7 mouse cellular contexts compared by ENCODE assay signal in the genomic region with DNA sequence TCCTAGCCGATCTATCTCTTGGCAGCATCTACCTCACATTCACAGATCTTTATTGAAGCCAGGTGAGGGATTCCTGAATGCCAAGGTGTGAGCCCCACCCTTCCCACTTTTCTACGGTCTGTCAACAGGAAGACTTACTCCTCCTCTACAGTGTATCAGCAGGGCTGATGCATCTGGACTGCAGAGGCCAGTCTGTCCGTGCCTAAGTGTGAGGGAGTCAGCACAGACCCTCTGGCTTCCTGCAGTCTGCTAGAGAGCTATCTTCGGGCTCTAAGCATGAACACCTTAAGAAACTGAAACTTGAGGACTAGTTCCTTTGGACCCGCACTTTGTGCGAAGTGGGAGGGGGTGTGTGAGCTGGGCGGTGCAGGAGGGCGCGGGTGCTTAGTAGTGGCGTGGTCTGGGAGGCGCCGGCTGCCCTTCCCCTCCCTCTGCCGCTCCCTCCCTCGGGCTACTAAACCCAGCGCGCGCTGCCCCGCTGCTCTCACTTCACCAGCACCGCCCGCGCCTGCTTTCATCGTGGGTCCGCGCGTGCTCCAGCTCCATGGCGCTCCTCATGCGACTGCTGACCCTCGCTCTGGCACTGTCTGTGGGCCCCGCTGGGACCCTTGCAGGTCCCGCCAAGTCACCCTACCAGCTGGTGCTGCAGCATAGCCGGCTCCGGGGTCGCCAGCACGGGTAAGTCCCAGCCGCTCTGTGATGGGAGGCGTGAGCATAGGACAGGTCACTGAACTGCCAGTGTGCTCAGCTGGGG. TPM values are rescaled to one million over a fixed set of nuclear protein-coding genes. Genes with fewer than 3 reads are reported as not detected.
DNase-seq lines count a peak whose midpoint lies in the region; ATAC-seq and TF ChIP-seq lines count a peak whose summit lies in the region.

A gene (plus strand): TSS at position 421 of the 754 bp plus-strand sequence.

- TF ChIP-seq CTCF in small intestine, adult 2 months (IDR thresholded peaks at IDR 0.05; ENCODE audit: extremely low read depth, insufficient read length, insufficient replicate concordance, low read depth, low read length): no peak

- H3K27ac ChIP-seq in heart, embryonic 16.5 days (ENCODE audit: low read length): no peak within 1 kb of the TSS
- H3K27ac ChIP-seq in macrophage: peak within 1 kb of the TSS; percentile 96
- H3K27ac ChIP-seq in small intestine, adult 2 months (ENCODE audit: insufficient read depth, low read depth, low read length): peak within 1 kb of the TSS; percentile 79

- peak; percentile 42; the same call in 1 of the 2 replicates for TF ChIP-seq POLR2A in small intestine, adult 2 months (IDR thresholded peaks at IDR 0.05; ENCODE audit: low read depth, low read length)

- peak within 1 kb of the TSS; percentile 94 for H3K4me2 ChIP-seq in heart, embryonic 16.5 days (ENCODE audit: low read depth, low read length)

- peaks cover 33% of the 10 kb centered on the region for H3K4me1 ChIP-seq in heart, embryonic 16.5 days (ENCODE audit: control insufficient read depth, insufficient read depth, low read length)
- peaks cover 34% of the 10 kb centered on the region for H3K4me1 ChIP-seq in small intestine, adult 2 months (ENCODE audit: control insufficient read depth, insufficient read depth, insufficient read length, low read length)

- H3K79me2 ChIP-seq in macrophage (ENCODE audit: inconsistent target): peaks cover 27% of the 10 kb centered on the region

- no peak for ATAC-seq in erythroid progenitor cell, adult 5-6 weeks (replicated peaks; ENCODE audit: low FRiP score, poor library complexity, severe bottlenecking)
- peak; percentile 43; the same call in 1 of the 2 replicates for ATAC-seq in heart, embryonic 16.5 days (replicated peaks; ENCODE audit: extremely low read depth, insufficient read depth, low FRiP score)

- H3K9me3 ChIP-seq in heart, embryonic 16.5 days (replicated peaks; ENCODE audit: control insufficient read depth, low read length): no peaks in the 10 kb centered on the region

- H3K36me3 ChIP-seq in heart, embryonic 16.5 days (ENCODE audit: control insufficient read depth, insufficient read depth): no peaks in the 10 kb centered on the region
- no peaks in the 10 kb centered on the region for H3K36me3 ChIP-seq in macrophage (ENCODE audit: inconsistent target)
- H3K36me3 ChIP-seq in small intestine, adult 2 months (ENCODE audit: control insufficient read depth, insufficient read depth, low read length): peaks cover 5% of the 10 kb centered on the region; the same call in 1 of the 2 replicates

- WGBS in heart, embryonic 16.5 days: 2% methylated on average over 36 of the region's 36 CpGs
- 7% methylated on average over 32 of the region's 36 CpGs for WGBS in macrophage (ENCODE audit: missing documents)
- under 1% methylated on average over 36 of the region's 36 CpGs for WGBS in small intestine, adult 2 months

- peak within 1 kb of the TSS; percentile 74 for H3K9ac ChIP-seq in heart, embryonic 16.5 days (ENCODE audit: low read length)

- DNase-seq in ES-CJ7 (ENCODE audit: low read depth, low spot score): peak; percentile 20
- DNase-seq in adrenal gland, adult (ENCODE audit: inconsistent age in 2 of 2, low spot score in 1 of 2): peak; percentile 76 to 86
- peak; percentile 62 to 81 for DNase-seq in kidney, postnatal 25 days

- peaks cover 28% of the 10 kb centered on the region for H3K27me3 ChIP-seq in heart, embryonic 16.5 days (ENCODE audit: control insufficient read depth, insufficient read depth, low read length)
- no peaks in the 10 kb centered on the region for H3K27me3 ChIP-seq in small intestine, adult 2 months (ENCODE audit: control insufficient read depth, insufficient read depth, low read length)

- peak within 1 kb of the TSS; percentile 60 for H3K4me3 ChIP-seq in heart, embryonic 16.5 days (ENCODE audit: low read length)
- peak within 1 kb of the TSS; percentile 48 for H3K4me3 ChIP-seq in macrophage (ENCODE audit: inconsistent target)
- H3K4me3 ChIP-seq in small intestine, adult 2 months (ENCODE audit: low read depth, low read length): peak within 1 kb of the TSS; percentile 77

RNA-seq across cellular contexts. Expression of the gene that starts here (rescaled TPM):
- 10.1 and 20.5 TPM in 2 replicates for total RNA-seq in erythroid progenitor cell, adult 5-6 weeks (2015; ENCODE audit: low replicate concordance)
- 9.9 and 12.9 TPM in 2 replicates for total RNA-seq in erythroid progenitor cell, adult 5-6 weeks (2017; ENCODE audit: low replicate concordance)
- polyA plus RNA-seq in heart, embryonic 16.5 days (2015; fragmentation: Nextera tagmentation; extraction: Ambion mirVana): 32.7 and 39.5 TPM in 2 replicates
- total RNA-seq in macrophage (2018; cell fraction: chromatin; rRNA removed): 10 to 100 TPM in 22 of 26 experiments, 1 to 10 TPM in 4; 5.1 to 68.8 (median 24.5) TPM
- total RNA-seq in macrophage (2018; cell fraction: cytosol; rRNA removed): 10 to 100 TPM in 23 of 26 experiments, 1 to 10 TPM in 3; 8.6 to 81.9 (median 35.9) TPM
- 100 to 1,000 TPM in 3 of 26 experiments, 10 to 100 TPM in 23; 12.2 to 255 (median 66.8) TPM for total RNA-seq in macrophage (2018; cell fraction: nucleus; rRNA removed)
- polyA plus RNA-seq in macrophage (2018): 9.3 to 47.2 TPM (median 39.5 TPM) in 3 replicates
- polyA plus RNA-seq in small intestine, adult 2 months (2012; rRNA removed): 67.9 and 221 TPM in 2 replicates

Comparison
In these comparisons a context has a peak if more than half of its experiments do, and no peak if none do; other contexts are left out.
1. DNase-seq: peak in every context shown above with its lines; median percentile 81 in adrenal gland, adult; 72 in kidney, postnatal 25 days; 20 in ES-CJ7.